Mouse (Mus musculus) liver, embryonic 14.5 days (tissue): ENCODE data around the gene Fnip2.

ENCODE experiments used
- CTCF ChIP-seq: IDR thresholded peaks from 2 replicates; pipeline ENCODE4 v1.5.1; 2016; ENCODE audit warnings: antibody characterized with exemption, low read depth, control low read depth
- EP300 ChIP-seq: IDR thresholded peaks from 2 replicates; pipeline ENCODE4 v1.6.1; 2016; ENCODE audit warnings: antibody characterized with exemption, low read depth

DNA sequence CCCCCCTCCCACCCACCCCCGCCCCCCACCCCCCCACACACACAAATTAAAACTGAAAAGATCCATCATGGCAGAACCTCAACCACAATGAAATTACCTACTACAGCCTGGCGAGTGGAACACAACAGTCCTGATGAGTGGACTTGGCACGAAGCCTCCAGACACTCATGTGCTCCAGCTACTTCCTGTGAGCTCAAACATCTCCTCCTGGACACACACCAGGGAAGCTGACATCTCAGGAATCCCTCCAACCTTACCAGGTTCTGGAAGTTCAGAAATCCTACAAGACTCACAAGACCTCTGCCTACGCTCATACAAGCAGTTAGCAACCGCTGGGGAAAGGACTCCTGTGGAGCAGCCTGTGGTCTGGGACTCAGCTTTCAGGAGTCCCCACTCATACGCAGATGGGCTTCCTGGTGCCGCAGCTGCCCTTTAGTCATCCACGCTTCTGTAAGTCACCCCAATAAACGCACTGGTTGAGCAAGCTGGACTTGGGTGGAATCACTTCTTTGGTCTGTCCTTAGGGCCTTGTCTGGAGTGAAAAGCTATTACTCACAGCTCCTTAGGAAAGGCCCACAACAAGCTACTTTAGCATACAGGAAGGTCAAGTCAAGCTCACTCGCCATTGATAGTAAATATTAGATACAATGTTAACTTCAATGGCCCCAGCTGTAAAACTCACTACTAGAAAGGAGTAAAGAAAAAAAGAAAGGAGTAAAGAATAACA lies 15.6 kb downstream of the Fnip2 start:
- no peak for TF ChIP-seq CTCF
- no peak for TF ChIP-seq EP300
